Mouse (Mus musculus) liver, embryonic 14.5 days (tissue): Measurements from ENCODE around the gene Crip1. TPM values are rescaled to one million over a fixed set of nuclear protein-coding genes. Genes with fewer than 3 reads are reported as not detected.
A peak's percentile ranks its signal among the peaks of the same experiment; 100 is the strongest.

Experiments used
- ATAC-seq: fragments of 200-750 bp; cut with Nextera tagmentation; 2 replicates; pipeline ENCODE4 v1.8.0; 2017; ENCODE audit warnings: moderate number of reproducible peaks, mild to moderate bottlenecking, moderate library complexity; ENCODE audit not compliant: insufficient read depth
- DNase-seq, 3 experiments: peaks; one replicate each; pipeline ENCODE4 v3.0.0-alpha.2; 2012 to 2013; ENCODE audit warnings: low read depth in 3 of 3, low spot score in 3 of 3
- H3K27ac ChIP-seq: fragments of 300-500 bp; sonication (generic); 2 replicates; pipeline ENCODE4 v1.5.1; 2014; ENCODE audit warnings: moderate library complexity, mild to moderate bottlenecking, control low read depth, inconsistent platforms
- H3K27me3 ChIP-seq: fragments of 300-500 bp; sonication (generic); 2 replicates; pipeline ENCODE4 v1.6.1; 2014; ENCODE audit warnings: mild to moderate bottlenecking, low read length, moderate library complexity; ENCODE audit not compliant: control insufficient read depth, insufficient read depth
- H3K36me3 ChIP-seq: fragments of 300-500 bp; sonication (generic); replicated peaks from 2 replicates; pipeline ENCODE4 v1.6.1; 2014; ENCODE audit warnings: low read depth; ENCODE audit not compliant: control insufficient read depth, insufficient read depth
- H3K4me1 ChIP-seq, 2 experiments: fragments of 200-500 bp in 1 of 2; fragments of 300-500 bp in 1 of 2; sonication (generic) in 1 of 2; replicated peaks; 2 replicates each; pipeline ENCODE4 v1.6.1; 2012 to 2014; ENCODE audit warnings: antibody characterized with exemption in 1 of 2, inconsistent platforms in 1 of 2, low read length in 1 of 2; ENCODE audit not compliant: control insufficient read depth in 2 of 2, insufficient read depth in 2 of 2
- H3K4me2 ChIP-seq: fragments of 300-500 bp; sonication (generic); 2 replicates; pipeline ENCODE4 v1.6.1; 2014; ENCODE audit warnings: low read depth, mild to moderate bottlenecking, control low read depth, moderate library complexity
- H3K4me3 ChIP-seq, 2 experiments: fragments of 200-500 bp in 1 of 2; fragments of 300-500 bp in 1 of 2; sonication (generic) in 1 of 2; 2 replicates each; pipeline ENCODE4 v1.5.1; 2012 to 2014; ENCODE audit warnings: low read depth in 2 of 2, low read length in 2 of 2, mild to moderate bottlenecking in 2 of 2, control low read depth in 1 of 2, inconsistent platforms in 1 of 2, moderate library complexity in 1 of 2; ENCODE audit not compliant: insufficient read depth in 1 of 2
- H3K9ac ChIP-seq: fragments of 300-500 bp; sonication (generic); replicated peaks from 2 replicates; pipeline ENCODE4 v1.6.1; 2014; ENCODE audit warnings: mild to moderate bottlenecking, control low read depth, moderate library complexity
- H3K9me3 ChIP-seq: fragments of 300-500 bp; sonication (generic); 2 replicates; pipeline ENCODE4 v1.6.1; 2016; ENCODE audit warnings: low read length, mixed read lengths; ENCODE audit not compliant: control insufficient read depth
- CTCF ChIP-seq: IDR thresholded peaks from 2 replicates; pipeline ENCODE4 v1.5.1; 2016; ENCODE audit warnings: antibody characterized with exemption, low read depth, control low read depth
- EP300 ChIP-seq: IDR thresholded peaks from 2 replicates; pipeline ENCODE4 v1.6.1; 2016; ENCODE audit warnings: antibody characterized with exemption, low read depth
- WGBS: fragments of 180-500 bp; shearing (Covaris S2); extraction: QIAGEN DNeasy Blood & Tissue Kit; methylation state at CpG from one replicate; pipeline ENCODE4 v1.1.7; 2014; ENCODE audit not compliant: insufficient replicate concordance; 5-methylcytosine and 5-hydroxymethylcytosine counted together
- polyA plus RNA-seq, 2 experiments: library from polyadenylated mRNA; depleted of rRNA in 1 of 2; stranded (reverse) in 1 of 2; unstranded in 1 of 2; fragments of >200 nt; fragmentation: Nextera tagmentation in 1 of 2; extraction: Ambion mirVana in 1 of 2; gene quantifications; 2 replicates each; pipeline versions ENCODE4 v1.2.1 to v1.2.3; 2012 to 2014

Gene Crip1
- polyA plus RNA-seq, 2 experiments, result 87.7 to 101 TPM

GRCm38 (mm10) chr12:113103846-113104451 lies 42.2 kb upstream of the Crip1 start:
- peak in 1 of 3 experiments; percentile 19 for DNase-seq
- WGBS, result 66% methylated on average over 8 of the region's 8 CpGs

DNA sequence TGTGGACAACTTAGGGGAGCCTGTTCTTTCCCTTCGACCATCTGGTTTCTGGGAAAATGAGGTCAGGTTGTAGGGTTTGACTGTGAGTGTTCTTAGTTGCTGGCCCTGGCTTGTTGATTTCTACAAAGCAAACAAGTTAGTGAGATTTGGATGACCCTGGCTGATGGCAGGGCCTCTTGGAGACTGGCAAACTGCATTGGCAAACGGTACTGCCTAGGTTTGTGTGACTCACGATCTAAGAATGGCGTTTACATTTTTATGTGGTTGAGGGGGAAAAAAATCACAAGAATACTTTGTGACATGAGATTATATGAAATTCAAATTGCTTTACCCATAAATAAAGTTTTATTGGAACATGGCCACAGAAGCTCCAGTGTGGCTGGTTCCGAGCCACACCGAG lies 39.7 kb upstream of the Crip1 start:
- H3K27ac ChIP-seq, result peak overlapping the region; percentile 93
- H3K27me3 ChIP-seq, result no peaks in the 10 kb centered on the region
- H3K4me3 ChIP-seq, result no peak overlapping the region
- no peaks in the 10 kb centered on the region; the same call in 1 of the 2 replicates for H3K36me3 ChIP-seq
- TF ChIP-seq CTCF, result no peak
- TF ChIP-seq EP300, result no peak
- peaks cover 35 to 50% of the 10 kb centered on the region in 2 experiments for H3K4me1 ChIP-seq
- no peaks in the 10 kb centered on the region for H3K9me3 ChIP-seq
- H3K9ac ChIP-seq, result no peak overlapping the region
- DNase-seq (no peak), ATAC-seq (no peak)
- 80% methylated on average over 6 of the region's 6 CpGs for WGBS
- H3K4me2 ChIP-seq, result peak overlapping the region; percentile 59; the same call in 1 of the 2 replicates

More at GRCm38 (mm10) chr12:113103846-113104451, 42.2 kb upstream of the Crip1 start:
- Histone ChIP-seq H3K27me3 (no peaks in the 10 kb centered on the region), H3K4me3 (no peak overlapping the region), H3K9me3 (no peaks in the 10 kb centered on the region), H3K4me2 (no peak overlapping the region), H3K4me1 (peaks cover 42 to 61% of the 10 kb centered on the region in 2 experiments), H3K9ac (no peak overlapping the region), H3K27ac (no peak overlapping the region), H3K36me3 (no peaks in the 10 kb centered on the region; the same call in 1 of the 2 replicates)
- TF ChIP-seq CTCF (peak; percentile 81), EP300 (no peak)
- no peak for ATAC-seq

DNA sequence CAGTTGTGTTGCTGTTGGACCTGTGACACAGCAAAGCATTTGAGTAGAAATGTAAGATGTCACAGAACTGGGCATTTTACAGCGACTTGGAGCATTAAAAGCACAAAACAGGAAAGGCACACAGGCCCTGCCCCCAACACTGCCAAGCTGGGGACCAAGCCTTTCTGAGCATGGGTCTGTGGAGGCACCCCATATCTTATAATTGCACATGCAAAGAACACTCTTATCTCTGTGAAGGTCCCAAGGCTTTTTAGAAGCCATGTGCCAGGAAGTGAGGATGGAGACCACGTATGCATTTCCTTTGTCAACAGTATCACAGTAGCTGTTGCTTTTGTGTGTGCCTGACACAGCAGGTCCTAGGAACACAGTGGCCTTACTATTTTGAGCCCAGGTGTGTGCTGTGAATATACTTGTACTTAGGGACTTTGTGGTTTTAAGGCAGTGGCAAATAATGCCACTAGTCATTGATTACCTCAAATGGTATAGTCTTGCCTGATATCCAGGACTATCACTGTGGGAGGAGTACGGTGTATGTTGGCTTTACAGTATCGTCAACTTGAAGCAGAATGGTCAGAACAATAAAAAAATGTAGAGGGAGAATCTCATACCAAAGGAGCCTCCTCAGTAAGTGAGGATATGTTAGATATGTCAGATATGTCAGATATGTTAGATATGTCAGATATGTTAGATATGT lies 38.5 kb upstream of the Crip1 start:
- no peaks in the 10 kb centered on the region for H3K27me3 ChIP-seq
- DNase-seq (peak; percentile 73 to 83 (median 82)), ATAC-seq (peak; percentile 93)
- TF ChIP-seq CTCF, result no peak
- peak; percentile 93 for TF ChIP-seq EP300
- peak overlapping the region in 1 of 2 experiments; percentile 7; a peak in 3 of 4 replicates for H3K4me3 ChIP-seq
- H3K4me2 ChIP-seq, result peak overlapping the region; percentile 59
- WGBS, result 18% methylated on average over 4 of the region's 4 CpGs
- H3K9ac ChIP-seq, result peak overlapping the region; percentile 67
- H3K4me1 ChIP-seq, result peaks cover 35 to 50% of the 10 kb centered on the region in 2 experiments
- peaks cover 4% of the 10 kb centered on the region for H3K36me3 ChIP-seq
- peak overlapping the region; percentile 93 for H3K27ac ChIP-seq
- no peaks in the 10 kb centered on the region for H3K9me3 ChIP-seq

DNA sequence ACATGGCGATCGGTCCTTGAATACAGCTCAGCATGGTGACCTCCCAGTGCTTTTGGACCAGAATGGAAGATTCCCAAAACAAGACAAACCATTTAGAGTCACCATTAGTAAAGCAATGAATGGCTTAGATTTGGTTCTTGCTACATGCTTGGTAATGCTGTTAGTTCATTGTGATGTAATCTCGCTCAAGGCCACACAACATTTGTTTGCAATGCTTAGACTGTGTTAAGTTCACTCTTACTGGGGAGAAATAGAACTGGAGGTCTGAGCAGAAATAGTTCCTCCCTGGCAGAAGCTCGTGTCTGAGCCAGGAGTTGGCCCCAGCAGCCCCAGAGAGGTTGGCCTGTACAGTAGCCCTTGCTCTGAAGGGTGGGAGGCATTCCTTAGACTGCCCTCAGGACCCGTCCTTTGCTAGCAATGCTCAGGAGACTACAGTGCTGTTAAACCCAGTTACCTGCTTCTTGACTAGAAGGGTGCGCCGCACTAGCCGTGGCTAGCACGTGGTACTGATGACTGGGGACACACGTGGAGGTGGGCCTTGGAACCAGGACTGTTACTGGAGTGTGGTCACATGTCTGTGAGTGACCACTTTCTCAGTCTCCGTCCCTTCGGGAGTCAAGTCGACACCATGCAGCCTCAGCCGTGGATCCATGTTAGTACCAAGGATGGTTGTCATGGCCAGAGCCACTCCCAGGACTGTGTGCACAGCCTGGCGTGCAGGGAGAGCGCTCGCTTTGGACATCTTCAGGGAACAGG lies 37.4 kb upstream of the Crip1 start:
- H3K27me3 ChIP-seq, result no peaks in the 10 kb centered on the region
- H3K4me3 ChIP-seq, result no peak overlapping the region
- H3K9me3 ChIP-seq, result no peaks in the 10 kb centered on the region
- ATAC-seq, result no peak
- H3K4me2 ChIP-seq, result no peak overlapping the region
- DNase-seq, result no peak
- peak overlapping the region; percentile 93 for H3K27ac ChIP-seq
- TF ChIP-seq EP300 (no peak), CTCF (no peak)
- peaks cover 35 to 48% of the 10 kb centered on the region in 2 experiments for H3K4me1 ChIP-seq
- peaks cover 7% of the 10 kb centered on the region for H3K36me3 ChIP-seq
- H3K9ac ChIP-seq, result no peak overlapping the region
- WGBS, result 84% methylated on average over 17 of the region's 17 CpGs
